In the genomic region with DNA sequence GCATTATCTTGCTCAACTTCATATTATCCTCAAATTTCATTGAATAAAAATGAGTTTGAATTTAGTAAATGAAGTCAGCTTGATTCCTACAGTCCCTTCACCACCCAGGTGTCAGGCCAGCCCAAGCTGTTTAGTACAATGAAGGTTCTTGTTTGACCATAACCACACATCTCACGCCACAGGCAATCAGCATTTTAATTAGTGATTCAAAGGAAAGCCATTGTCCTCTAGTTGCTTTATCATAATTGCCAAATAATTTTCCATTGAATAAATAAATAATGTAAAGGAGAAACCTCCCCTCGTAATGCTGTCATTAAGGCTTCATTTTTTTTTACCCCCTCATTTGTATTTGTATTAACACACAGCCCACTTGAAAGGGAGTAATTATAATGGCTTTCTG, we compare ENCODE assay signal across 21 mouse cellular contexts.
"Had no signal": no experiment of that assay in that cellular context is flagged by ENCODE, and none has a peak within 500 bp of the region (broad histone marks: within the 10 kb centered on the region; RNA-seq: fewer than 3 reads in every experiment).

No protein-coding gene starts in this region.

- H3K4me3 ChIP-seq: layer of hippocampus, adult 2 months; limb, embryonic 12.5 days; limb, embryonic 15.5 days; liver, embryonic 12.5 days; liver, embryonic 15.5 days; lung, embryonic 15.5 days; megakaryocyte, embryonic 14.5 days; neural tube, embryonic 12.5 days; neural tube, embryonic 15.5 days had no signal

- H3K9ac ChIP-seq: limb, embryonic 12.5 days; limb, embryonic 15.5 days; liver, embryonic 12.5 days; liver, embryonic 15.5 days; lung, embryonic 15.5 days; neural tube, embryonic 12.5 days; neural tube, embryonic 15.5 days had no signal

- H3K36me3 ChIP-seq: limb, embryonic 12.5 days; limb, embryonic 15.5 days; liver, embryonic 12.5 days; liver, embryonic 15.5 days; lung, embryonic 15.5 days; neural tube, embryonic 12.5 days; neural tube, embryonic 15.5 days had no signal

- H3K4me1 ChIP-seq: limb, embryonic 12.5 days; liver, embryonic 12.5 days; liver, embryonic 15.5 days; lung, embryonic 15.5 days; megakaryocyte, embryonic 14.5 days had no signal

- H3K9me3 ChIP-seq: limb, embryonic 12.5 days; limb, embryonic 15.5 days; liver, embryonic 12.5 days; liver, embryonic 15.5 days; lung, embryonic 15.5 days; neural tube, embryonic 12.5 days; neural tube, embryonic 15.5 days had no signal

- DNase-seq: kidney, adult 18-20 months; kidney, adult 9 months; kidney, postnatal 25 days; layer of hippocampus, adult 9-11 months; lung, adult 18-20 months; lung, postnatal 10 days; lung, postnatal 36 days; thymus, adult 18-20 months; thymus, postnatal 14 days; thymus, postnatal 4 days had no signal

- H3K27ac ChIP-seq: kidney, postnatal 0 days; layer of hippocampus, adult 2 months; limb, embryonic 12.5 days; limb, embryonic 15.5 days; liver, embryonic 12.5 days; liver, embryonic 15.5 days; lung, embryonic 15.5 days; neural tube, embryonic 12.5 days; neural tube, embryonic 15.5 days had no signal

- H3K4me2 ChIP-seq: limb, embryonic 12.5 days; limb, embryonic 15.5 days; liver, embryonic 12.5 days; liver, embryonic 15.5 days; lung, embryonic 15.5 days; neural tube, embryonic 12.5 days; neural tube, embryonic 15.5 days had no signal

- H3K27me3 ChIP-seq: limb, embryonic 12.5 days; limb, embryonic 15.5 days; liver, embryonic 12.5 days; liver, embryonic 15.5 days; lung, embryonic 15.5 days; megakaryocyte, embryonic 14.5 days; neural tube, embryonic 12.5 days; neural tube, embryonic 15.5 days had no signal

- ATAC-seq: intestine, embryonic 16.5 days; liver, embryonic 12.5 days had no signal
